Mouse (Mus musculus): ENCODE measurements around the gene Mamdc2. TPM values are rescaled to one million over a fixed set of nuclear protein-coding genes. Genes with fewer than 3 reads are reported as not detected.
"Not testable (repeated sequence)": the region's sequence is repeated elsewhere in the genome, so short reads cannot be mapped to it uniquely, and the experiment has no call there.

Gene Mamdc2
- 1.0 and 1.4 TPM in 2 replicates for polyA plus RNA-seq (2015; fragmentation: Nextera tagmentation; extraction: Ambion mirVana)

- WGBS = 4% methylated on average over 19 of the region's 19 CpGs
- H3K27me3 ChIP-seq = peaks cover 10% of the 10 kb centered on the region; the same call in 1 of the 2 replicates
- H3K4me2 ChIP-seq = peak within 1 kb of the TSS; percentile 95
- ATAC-seq = peak; percentile 79
- no peaks in the 10 kb centered on the region for H3K9me3 ChIP-seq (replicated peaks)
- H3K9ac ChIP-seq = peak within 1 kb of the TSS; percentile 60
- H3K4me3 ChIP-seq = peak within 1 kb of the TSS; percentile 46
- H3K4me1 ChIP-seq = peaks cover 16% of the 10 kb centered on the region
- no peaks in the 10 kb centered on the region for H3K36me3 ChIP-seq (ENCODE audit: poor library complexity, severe bottlenecking)
- H3K27ac ChIP-seq = no peak within 1 kb of the TSS
Measured at GRCm38 (mm10) chr19:23447988-23448497, at the start of gene Mamdc2. TSS of gene Mamdc2 (minus strand) at chr19:23448442.

DNA sequence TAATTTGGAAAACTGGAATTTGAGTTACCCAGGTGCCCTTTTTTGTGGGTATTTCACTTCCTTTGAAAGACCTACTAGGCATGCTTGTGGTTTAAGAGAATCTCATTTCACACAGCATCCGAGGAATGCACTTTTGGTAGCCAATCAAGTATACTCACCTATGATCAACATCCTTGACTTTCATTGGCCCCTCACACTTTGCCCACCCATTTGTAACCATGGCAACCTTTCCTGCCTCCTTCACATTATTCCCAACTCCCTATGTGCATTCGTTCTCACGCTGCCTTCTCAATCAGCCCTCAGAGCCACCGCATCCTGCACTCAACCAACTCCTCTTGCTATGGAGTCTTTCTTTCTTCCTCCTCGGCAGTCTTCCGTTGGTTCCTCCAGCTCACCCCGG is 49.8 kb upstream of the Mamdc2 start:
- Histone ChIP-seq H3K27ac (no peak overlapping the region), H3K36me3 (ENCODE audit: poor library complexity, severe bottlenecking) (no peaks in the 10 kb centered on the region), H3K9ac (no peak overlapping the region), H3K4me2 (no peak overlapping the region), H3K9me3 (replicated peaks) (no peaks in the 10 kb centered on the region), H3K4me1 (no peaks in the 10 kb centered on the region; the same call in 1 of the 2 replicates), H3K4me3 (no peak overlapping the region), H3K27me3 (no peaks in the 10 kb centered on the region)
- ATAC-seq = no peak
- WGBS = 76% methylated on average over 7 of the region's 7 CpGs

- no peaks in the 10 kb centered on the region for H3K36me3 ChIP-seq (ENCODE audit: poor library complexity, severe bottlenecking)
- no peaks in the 10 kb centered on the region for H3K9me3 ChIP-seq (replicated peaks)
- no peak overlapping the region for H3K9ac ChIP-seq
- no peaks in the 10 kb centered on the region; the same call in 1 of the 2 replicates for H3K4me1 ChIP-seq
- H3K27ac ChIP-seq = no peak overlapping the region
- 70% methylated on average over 10 of the region's 10 CpGs for WGBS
- no peak for ATAC-seq
- H3K4me2 ChIP-seq = no peak overlapping the region
- no peaks in the 10 kb centered on the region for H3K27me3 ChIP-seq
- H3K4me3 ChIP-seq = no peak overlapping the region
Measured at GRCm38 (mm10) chr19:23497171-23497917, 49.1 kb upstream of the Mamdc2 start.

DNA sequence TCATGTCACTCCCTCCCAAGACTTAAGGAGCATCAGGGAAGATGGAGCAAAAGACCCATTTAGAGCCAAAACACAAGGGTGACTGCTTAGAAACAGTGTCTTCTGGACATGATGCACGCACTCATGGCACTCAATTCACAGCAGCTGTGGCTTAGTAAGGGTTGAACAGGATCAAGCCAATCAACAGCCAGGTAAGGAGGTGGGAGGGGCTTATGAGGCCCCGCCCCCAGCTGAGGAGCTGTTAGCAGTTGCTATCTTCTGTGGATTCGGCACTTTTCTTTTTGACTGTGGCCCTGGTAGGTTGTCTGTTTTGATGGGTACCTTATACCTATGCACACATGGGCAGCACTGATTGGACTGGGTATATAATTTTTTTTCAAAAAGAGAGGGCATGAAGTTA is 48.3 kb upstream of the Mamdc2 start:
- no peaks in the 10 kb centered on the region for H3K27me3 ChIP-seq
- H3K4me2 ChIP-seq = no peak overlapping the region
- no peak overlapping the region for H3K9ac ChIP-seq
- ATAC-seq = no peak
- H3K9me3 ChIP-seq (replicated peaks) = no peaks in the 10 kb centered on the region
- H3K36me3 ChIP-seq (ENCODE audit: poor library complexity, severe bottlenecking) = no peaks in the 10 kb centered on the region
- 88% methylated on average over 3 of the region's 3 CpGs for WGBS
- H3K4me1 ChIP-seq = no peaks in the 10 kb centered on the region; the same call in 1 of the 2 replicates
- H3K4me3 ChIP-seq = no peak overlapping the region
- H3K27ac ChIP-seq = no peak overlapping the region

- H3K4me3 ChIP-seq = no peak overlapping the region
- H3K9ac ChIP-seq = no peak overlapping the region
- H3K4me1 ChIP-seq = no peaks in the 10 kb centered on the region; the same call in 1 of the 2 replicates
- H3K9me3 ChIP-seq (replicated peaks) = no peaks in the 10 kb centered on the region
- H3K36me3 ChIP-seq (ENCODE audit: poor library complexity, severe bottlenecking) = no peaks in the 10 kb centered on the region
- no peak for ATAC-seq
- no peak overlapping the region for H3K4me2 ChIP-seq
- H3K27me3 ChIP-seq = no peaks in the 10 kb centered on the region
- H3K27ac ChIP-seq = no peak overlapping the region
Measured at GRCm38 (mm10) chr19:23492663-23493062, 44.4 kb upstream of the Mamdc2 start.

GRCm38 (mm10) chr19:23490703-23491102 is 42.5 kb upstream of the Mamdc2 start:
- not testable (repeated sequence) for H3K9me3 ChIP-seq (replicated peaks); H3K9ac ChIP-seq; H3K4me3 ChIP-seq; H3K36me3 ChIP-seq (ENCODE audit: poor library complexity, severe bottlenecking); ATAC-seq; H3K4me2 ChIP-seq; H3K4me1 ChIP-seq; H3K27me3 ChIP-seq; H3K27ac ChIP-seq
- 28% methylated on average over 7 of the region's 7 CpGs for WGBS

DNA sequence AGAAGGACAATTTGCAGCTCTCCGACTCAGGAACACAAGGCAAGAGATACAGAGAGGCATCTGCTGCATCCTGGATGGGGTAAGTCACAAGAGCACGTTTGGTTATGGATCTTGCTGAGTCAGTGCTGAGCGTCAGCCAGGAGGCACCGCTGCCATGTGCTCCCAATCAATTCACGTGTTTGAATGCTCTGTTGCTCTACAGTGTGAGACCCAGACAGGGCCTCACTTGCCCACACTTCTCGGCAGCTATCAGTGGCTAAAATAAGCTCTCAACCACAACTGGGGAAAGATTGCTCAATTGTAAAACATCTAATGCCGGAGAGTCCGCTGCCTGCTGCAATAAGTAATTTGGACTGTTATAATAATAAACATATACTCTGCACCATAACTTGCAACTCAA is 41.5 kb upstream of the Mamdc2 start:
- Histone ChIP-seq H3K36me3 (ENCODE audit: poor library complexity, severe bottlenecking) (no peaks in the 10 kb centered on the region), H3K4me1 (no peaks in the 10 kb centered on the region), H3K9ac (no peak overlapping the region), H3K4me2 (no peak overlapping the region), H3K27me3 (no peaks in the 10 kb centered on the region), H3K27ac (no peak overlapping the region), H3K4me3 (no peak overlapping the region), H3K9me3 (replicated peaks) (no peaks in the 10 kb centered on the region)
- 58% methylated on average over 8 of the region's 8 CpGs for WGBS
- ATAC-seq = no peak

GRCm38 (mm10) chr19:23487421-23487820 is 39.2 kb upstream of the Mamdc2 start:
- Histone ChIP-seq H3K9me3 (replicated peaks) (no peaks in the 10 kb centered on the region), H3K27ac (no peak overlapping the region), H3K27me3 (no peaks in the 10 kb centered on the region), H3K9ac (no peak overlapping the region), H3K36me3 (ENCODE audit: poor library complexity, severe bottlenecking) (no peaks in the 10 kb centered on the region), H3K4me3 (no peak overlapping the region), H3K4me2 (no peak overlapping the region), H3K4me1 (no peaks in the 10 kb centered on the region)
- WGBS = 94% methylated on average over 1 of the region's 1 CpGs
- no peak for ATAC-seq

GRCm38 (mm10) chr19:23486631-23487270 is 38.5 kb upstream of the Mamdc2 start:
- Histone ChIP-seq H3K27me3 (no peaks in the 10 kb centered on the region), H3K36me3 (ENCODE audit: poor library complexity, severe bottlenecking) (no peaks in the 10 kb centered on the region), H3K4me2 (no peak overlapping the region), H3K9me3 (replicated peaks) (no peaks in the 10 kb centered on the region), H3K9ac (no peak overlapping the region), H3K4me3 (no peak overlapping the region), H3K27ac (no peak overlapping the region), H3K4me1 (no peaks in the 10 kb centered on the region)
- 81% methylated on average over 6 of the region's 6 CpGs for WGBS
- no peak for ATAC-seq

- 89% methylated on average over 7 of the region's 7 CpGs for WGBS
- no peak for ATAC-seq
- Histone ChIP-seq H3K27ac (no peak overlapping the region), H3K4me1 (no peaks in the 10 kb centered on the region), H3K9me3 (replicated peaks) (no peaks in the 10 kb centered on the region), H3K27me3 (no peaks in the 10 kb centered on the region), H3K36me3 (ENCODE audit: poor library complexity, severe bottlenecking) (no peaks in the 10 kb centered on the region), H3K4me2 (no peak overlapping the region), H3K9ac (no peak overlapping the region), H3K4me3 (no peak overlapping the region)
Measured at GRCm38 (mm10) chr19:23485940-23486600, 37.8 kb upstream of the Mamdc2 start.

GRCm38 (mm10) chr19:23482571-23482970 is 34.3 kb upstream of the Mamdc2 start:
- not testable (repeated sequence) for H3K9me3 ChIP-seq (replicated peaks); H3K9ac ChIP-seq; H3K4me1 ChIP-seq; H3K27ac ChIP-seq; H3K4me3 ChIP-seq; H3K27me3 ChIP-seq; H3K4me2 ChIP-seq; H3K36me3 ChIP-seq (ENCODE audit: poor library complexity, severe bottlenecking); ATAC-seq
- WGBS = 83% methylated on average over 2 of the region's 2 CpGs

GRCm38 (mm10) chr19:23479597-23479967 is 31.3 kb upstream of the Mamdc2 start:
- no peaks in the 10 kb centered on the region for H3K36me3 ChIP-seq (ENCODE audit: poor library complexity, severe bottlenecking)
- ATAC-seq = no peak
- no peaks in the 10 kb centered on the region for H3K9me3 ChIP-seq (replicated peaks)
- H3K9ac ChIP-seq = no peak overlapping the region
- no peak overlapping the region for H3K27ac ChIP-seq
- no peak overlapping the region for H3K4me3 ChIP-seq
- H3K27me3 ChIP-seq = no peaks in the 10 kb centered on the region
- no peak overlapping the region for H3K4me2 ChIP-seq
- no peaks in the 10 kb centered on the region for H3K4me1 ChIP-seq
